Mouse (Mus musculus) natural killer cell, adult 2 months (primary cell): ENCODE results near the gene Ptprk.

Experiments used
- DNase-seq, 2 experiments: peaks; one replicate each; pipeline ENCODE4 v3.0.0; 2022; ENCODE audit warnings: low spot score in 2 of 2

Ptprk gene

GRCm38 (mm10) chr10:28074653-28075451 is at the start of gene Ptprk:
TSS of gene Ptprk (plus strand) at chr10:28074820.
- no peak for DNase-seq

- DNase-seq: no peak
Observed at GRCm38 (mm10) chr10:28027791-28028190, 46.8 kb upstream of the Ptprk start.

GRCm38 (mm10) chr10:28036456-28036855 is 38.2 kb upstream of the Ptprk start:
- no peak for DNase-seq

GRCm38 (mm10) chr10:28054764-28055163 is 19.9 kb upstream of the Ptprk start:
- no peak for DNase-seq

GRCm38 (mm10) chr10:28059222-28059621 is 15.4 kb upstream of the Ptprk start:
- no peak for DNase-seq

GRCm38 (mm10) chr10:28067997-28068396 is 6.6 kb upstream of the Ptprk start:
- DNase-seq: no peak

- DNase-seq: no peak
Observed at GRCm38 (mm10) chr10:28073991-28074652, 498 bp upstream of the Ptprk start.

GRCm38 (mm10) chr10:28075491-28076035 is 943 bp downstream of the Ptprk start:
- no peak for DNase-seq

GRCm38 (mm10) chr10:28076036-28076855 is 1.6 kb downstream of the Ptprk start:
- no peak for DNase-seq

- no peak for DNase-seq
Observed at GRCm38 (mm10) chr10:28078270-28078669, 3.6 kb downstream of the Ptprk start.

- DNase-seq: no peak
Observed at GRCm38 (mm10) chr10:28081221-28081620, 6.6 kb downstream of the Ptprk start.

- DNase-seq: no peak
Observed at GRCm38 (mm10) chr10:28083183-28083582, 8.6 kb downstream of the Ptprk start.

GRCm38 (mm10) chr10:28083625-28084024 is 9.0 kb downstream of the Ptprk start:
- no peak for DNase-seq

- DNase-seq: no peak
Observed at GRCm38 (mm10) chr10:28087341-28087740, 12.7 kb downstream of the Ptprk start.

GRCm38 (mm10) chr10:28087749-28088148 is 13.1 kb downstream of the Ptprk start:
- DNase-seq: no peak

GRCm38 (mm10) chr10:28096007-28096406 is 21.4 kb downstream of the Ptprk start:
- DNase-seq: no peak

- DNase-seq: no peak
Observed at GRCm38 (mm10) chr10:28097637-28098036, 23.0 kb downstream of the Ptprk start.

- no peak for DNase-seq
Observed at GRCm38 (mm10) chr10:28098923-28099322, 24.3 kb downstream of the Ptprk start.

GRCm38 (mm10) chr10:28103406-28103906 is 28.8 kb downstream of the Ptprk start:
- no peak for DNase-seq

- no peak for DNase-seq
Observed at GRCm38 (mm10) chr10:28103924-28104323, 29.3 kb downstream of the Ptprk start.

GRCm38 (mm10) chr10:28105247-28105646 is 30.6 kb downstream of the Ptprk start:
- no peak for DNase-seq
